Mouse (Mus musculus): ENCODE results near the gene Rin1. TPM values are rescaled to one million over a fixed set of nuclear protein-coding genes. Genes with fewer than 3 reads are reported as not detected.

Rin1 gene
- polyA plus RNA-seq, 1 experiment from 2014 or later = 0.21 TPM

DNA sequence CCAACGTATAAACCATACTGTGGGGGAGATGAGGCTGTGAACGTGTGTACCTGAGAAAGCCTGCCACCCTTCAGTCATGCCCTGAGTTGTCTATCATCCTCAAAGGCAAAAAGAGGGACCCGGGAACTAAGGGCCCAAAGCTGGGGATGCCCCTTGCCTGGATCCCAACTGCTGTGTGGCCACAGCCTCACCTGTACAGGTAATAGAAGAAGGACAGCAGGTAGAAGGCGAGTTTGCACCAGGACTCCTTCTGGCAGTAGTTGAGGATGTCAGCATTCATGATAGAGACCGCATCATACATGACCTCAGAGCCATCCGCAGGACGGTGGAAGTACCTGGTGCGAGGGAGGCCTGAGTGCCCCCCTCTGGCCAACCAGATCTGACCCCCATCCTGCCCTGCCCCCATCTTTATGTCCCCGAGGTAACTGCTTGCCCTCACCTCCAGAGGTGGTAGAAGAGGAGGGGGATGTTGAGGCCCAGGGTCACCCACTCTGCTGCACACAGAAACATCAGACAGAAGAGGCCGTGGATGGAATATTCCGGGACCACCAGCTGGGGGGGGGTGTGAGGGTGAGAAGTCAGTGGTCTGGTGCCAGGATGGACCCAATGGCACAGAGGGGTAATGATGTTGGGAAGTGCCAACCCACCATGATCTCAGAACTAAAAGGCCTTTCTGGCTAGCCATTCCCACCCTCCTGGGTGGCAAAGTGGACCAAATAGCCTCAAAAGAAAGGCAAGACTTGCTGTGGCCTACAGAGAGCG is 43.4 kb downstream of the Rin1 start:
- Histone ChIP-seq H3K36me3 (replicated peaks; ENCODE audit: insufficient read depth, low read length) (peaks cover 8% of the 10 kb centered on the region), H3K27ac (ENCODE audit: low read depth) (no peak overlapping the region), H3K9me3 (ENCODE audit: low read length) (no peaks in the 10 kb centered on the region), H3K4me2 (ENCODE audit: low read depth, low read length) (no peak overlapping the region), H3K9ac (replicated peaks) (no peak overlapping the region), H3K4me3 (ENCODE audit: low read depth, low read length) (no peak overlapping the region), H3K4me1 (ENCODE audit: insufficient read depth) (peaks cover 16% of the 10 kb centered on the region), H3K27me3 (ENCODE audit: insufficient read depth, low read length) (peaks cover 22% of the 10 kb centered on the region)
- TF ChIP-seq EP300 (IDR thresholded peaks at IDR 0.05; ENCODE audit: low read depth) (no peak), CTCF (IDR thresholded peaks at IDR 0.05; ENCODE audit: low read depth) (no peak)
- ATAC-seq (no peak), DNase-seq (peak; percentile 12)
- WGBS (ENCODE audit: insufficient replicate concordance) = 72% methylated on average over 12 of the region's 12 CpGs

- DNase-seq (peak; percentile 94), ATAC-seq (peak; percentile 67)
- H3K4me2 ChIP-seq (ENCODE audit: low read depth, low read length) = no peak overlapping the region
- no peak overlapping the region for H3K27ac ChIP-seq (ENCODE audit: low read depth)
- TF ChIP-seq EP300 (IDR thresholded peaks at IDR 0.05; ENCODE audit: low read depth) (no peak), CTCF (IDR thresholded peaks at IDR 0.05; ENCODE audit: low read depth) (peak; percentile 93)
- H3K36me3 ChIP-seq (replicated peaks; ENCODE audit: insufficient read depth, low read length) = peaks cover 10% of the 10 kb centered on the region
- no peak overlapping the region for H3K9ac ChIP-seq (replicated peaks)
- WGBS (ENCODE audit: insufficient replicate concordance) = under 1% methylated on average over 21 of the region's 21 CpGs
- H3K27me3 ChIP-seq (ENCODE audit: insufficient read depth, low read length) = peaks cover 22% of the 10 kb centered on the region
- no peak overlapping the region for H3K4me3 ChIP-seq (ENCODE audit: low read depth, low read length)
- H3K4me1 ChIP-seq (ENCODE audit: insufficient read depth) = peaks cover 13% of the 10 kb centered on the region
- no peaks in the 10 kb centered on the region for H3K9me3 ChIP-seq (ENCODE audit: low read length)
Observed at GRCm38 (mm10) chr19:5094243-5094632, 44.0 kb downstream of the Rin1 start.

- no peak for DNase-seq
- Histone ChIP-seq H3K27me3 (ENCODE audit: insufficient read depth, low read length) (peaks cover 22% of the 10 kb centered on the region), H3K9me3 (ENCODE audit: low read length) (no peaks in the 10 kb centered on the region), H3K27ac (ENCODE audit: low read depth) (no peak overlapping the region), H3K4me1 (ENCODE audit: insufficient read depth) (peaks cover 11% of the 10 kb centered on the region), H3K36me3 (replicated peaks; ENCODE audit: insufficient read depth, low read length) (peaks cover 17% of the 10 kb centered on the region), H3K4me3 (ENCODE audit: low read depth, low read length) (no peak overlapping the region), H3K9ac (replicated peaks) (no peak overlapping the region), H3K4me2 (ENCODE audit: low read depth, low read length) (no peak overlapping the region)
- no peak for ATAC-seq
- TF ChIP-seq EP300 (IDR thresholded peaks at IDR 0.05; ENCODE audit: low read depth) = no peak
- TF ChIP-seq CTCF (IDR thresholded peaks at IDR 0.05; ENCODE audit: low read depth) = no peak
- WGBS (ENCODE audit: insufficient replicate concordance) = 40% methylated on average over 11 of the region's 11 CpGs
Observed at GRCm38 (mm10) chr19:5094746-5095417, 44.6 kb downstream of the Rin1 start.

- Histone ChIP-seq H3K27me3 (ENCODE audit: insufficient read depth, low read length) (peaks cover 22% of the 10 kb centered on the region), H3K9me3 (ENCODE audit: low read length) (no peaks in the 10 kb centered on the region), H3K9ac (replicated peaks) (no peak overlapping the region), H3K4me1 (ENCODE audit: insufficient read depth) (peaks cover 11% of the 10 kb centered on the region), H3K27ac (ENCODE audit: low read depth) (no peak overlapping the region), H3K36me3 (replicated peaks; ENCODE audit: insufficient read depth, low read length) (peaks cover 28% of the 10 kb centered on the region), H3K4me2 (ENCODE audit: low read depth, low read length) (no peak overlapping the region), H3K4me3 (ENCODE audit: low read depth, low read length) (no peak overlapping the region)
- no peak for TF ChIP-seq CTCF (IDR thresholded peaks at IDR 0.05; ENCODE audit: low read depth)
- TF ChIP-seq EP300 (IDR thresholded peaks at IDR 0.05; ENCODE audit: low read depth) = no peak
- DNase-seq = peak; percentile 17
- 18% methylated on average over 9 of the region's 9 CpGs for WGBS (ENCODE audit: insufficient replicate concordance)
- no peak for ATAC-seq
Observed at GRCm38 (mm10) chr19:5095887-5096474, 45.7 kb downstream of the Rin1 start.

DNA sequence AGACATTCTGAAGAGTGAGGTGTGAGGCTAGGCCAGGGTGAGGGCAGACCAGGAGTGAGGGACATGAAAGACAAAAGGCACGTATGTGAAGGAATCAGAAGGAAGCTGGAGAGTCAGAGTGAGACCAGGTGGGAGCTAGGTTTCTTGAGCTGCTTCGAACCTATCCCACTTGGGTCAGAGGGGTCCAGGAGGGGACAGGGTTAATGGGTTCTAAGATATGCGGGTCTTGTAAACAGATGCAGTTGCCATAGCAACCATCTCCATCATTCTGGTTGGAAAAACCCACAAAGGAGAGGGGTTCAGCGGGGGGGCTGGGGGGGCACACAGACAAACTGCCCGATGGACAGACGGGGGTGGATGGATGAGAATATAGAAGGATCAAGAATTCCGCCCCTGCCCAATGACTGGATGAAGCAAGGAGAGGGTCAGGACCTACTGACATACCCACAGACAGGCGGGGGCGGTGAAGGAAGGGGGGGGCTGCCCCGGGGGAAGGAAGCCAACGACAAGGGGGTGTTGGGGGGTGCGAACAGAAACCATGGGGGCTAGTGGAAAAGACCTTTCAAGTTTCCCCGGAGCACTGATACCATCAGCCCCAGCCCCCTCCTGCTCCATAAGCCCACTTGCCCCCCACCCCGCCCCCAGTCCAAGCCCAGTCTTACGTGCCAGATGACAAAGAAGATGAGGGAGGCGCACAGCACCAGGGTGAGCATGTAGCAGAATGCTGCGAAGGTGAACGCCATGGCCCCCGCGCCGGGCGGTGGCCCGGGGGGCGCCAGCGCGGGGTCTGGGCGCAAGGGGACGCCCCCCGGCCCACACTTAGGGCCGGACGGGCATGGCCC is 47.5 kb downstream of the Rin1 start:
- H3K4me1 ChIP-seq (ENCODE audit: insufficient read depth) = peaks cover 11% of the 10 kb centered on the region
- peak overlapping the region; percentile 35 for H3K4me3 ChIP-seq (ENCODE audit: low read depth, low read length)
- no peak overlapping the region; the same call in 1 of the 2 replicates for H3K9ac ChIP-seq (replicated peaks)
- H3K9me3 ChIP-seq (ENCODE audit: low read length) = no peaks in the 10 kb centered on the region
- H3K36me3 ChIP-seq (replicated peaks; ENCODE audit: insufficient read depth, low read length) = peaks cover 32% of the 10 kb centered on the region
- TF ChIP-seq EP300 (IDR thresholded peaks at IDR 0.05; ENCODE audit: low read depth) (no peak), CTCF (IDR thresholded peaks at IDR 0.05; ENCODE audit: low read depth) (no peak)
- H3K27ac ChIP-seq (ENCODE audit: low read depth) = no peak overlapping the region
- peak overlapping the region; percentile 75 for H3K4me2 ChIP-seq (ENCODE audit: low read depth, low read length)
- H3K27me3 ChIP-seq (ENCODE audit: insufficient read depth, low read length) = peaks cover 22% of the 10 kb centered on the region
- DNase-seq = peak; percentile 12
- no peak for ATAC-seq
- 14% methylated on average over 25 of the region's 31 CpGs for WGBS (ENCODE audit: insufficient replicate concordance)

Data from liver, postnatal 0 days (tissue).